Mouse (Mus musculus): Measurements from ENCODE around the gene Anks3. TPM values are rescaled to one million over a fixed set of nuclear protein-coding genes. Genes with fewer than 3 reads are reported as not detected.
A peak's percentile ranks its signal among the peaks of the same experiment; 100 is the strongest.

Gene Anks3
- polyA plus RNA-seq (2015; fragmentation: Nextera tagmentation; extraction: Ambion mirVana) = 39.6 and 42.0 TPM in 2 replicates

GRCm38 (mm10) chr16:4963797-4964709 lies at the start of gene Anks3:
Gene Anks3, minus strand, starts transcription at chr16:4964205.
- peaks cover 9% of the 10 kb centered on the region for H3K4me1 ChIP-seq (replicated peaks)
- H3K27me3 ChIP-seq (replicated peaks) = no peaks in the 10 kb centered on the region
- peak; percentile 99 for ATAC-seq
- no peaks in the 10 kb centered on the region for H3K9me3 ChIP-seq
- H3K4me2 ChIP-seq (replicated peaks) = peak within 1 kb of the TSS; percentile 89
- peak within 1 kb of the TSS; percentile 97 for H3K4me3 ChIP-seq (replicated peaks)
- no peaks in the 10 kb centered on the region for H3K36me3 ChIP-seq
- peak within 1 kb of the TSS; percentile 95 for H3K9ac ChIP-seq
- H3K27ac ChIP-seq = peak within 1 kb of the TSS; percentile 82
- WGBS = under 1% methylated on average over 76 of the region's 76 CpGs

GRCm38 (mm10) chr16:5013054-5013838 lies 49.2 kb upstream of the Anks3 start, which contains the start of gene Rogdi:
Gene Rogdi, minus strand, starts transcription at chr16:5013553.
- ATAC-seq = peak; percentile 97
- Histone ChIP-seq H3K27me3 (replicated peaks) (no peaks in the 10 kb centered on the region), H3K27ac (peak within 1 kb of the TSS; percentile 56), H3K4me2 (replicated peaks) (peak within 1 kb of the TSS; percentile 83), H3K9me3 (no peaks in the 10 kb centered on the region), H3K4me3 (replicated peaks) (peak within 1 kb of the TSS; percentile 71), H3K9ac (peak within 1 kb of the TSS; percentile 66), H3K4me1 (replicated peaks) (peaks cover 12% of the 10 kb centered on the region; the same call in 1 of the 2 replicates), H3K36me3 (peaks cover 33% of the 10 kb centered on the region)
- WGBS = under 1% methylated on average over 63 of the region's 63 CpGs

GRCm38 (mm10) chr16:5012036-5013005 lies 48.3 kb upstream of the Anks3 start:
- H3K27me3 ChIP-seq (replicated peaks) = no peaks in the 10 kb centered on the region
- ATAC-seq = no peak
- peaks cover 25% of the 10 kb centered on the region for H3K36me3 ChIP-seq
- H3K9ac ChIP-seq = peak overlapping the region; percentile 66
- peak overlapping the region; percentile 83 for H3K4me2 ChIP-seq (replicated peaks)
- H3K4me3 ChIP-seq (replicated peaks) = peak overlapping the region; percentile 71
- 44% methylated on average over 13 of the region's 13 CpGs for whole genome bisulfite sequencing
- no peaks in the 10 kb centered on the region for H3K9me3 ChIP-seq
- no peak overlapping the region for H3K27ac ChIP-seq
- H3K4me1 ChIP-seq (replicated peaks) = peaks cover 12% of the 10 kb centered on the region; the same call in 1 of the 2 replicates

GRCm38 (mm10) chr16:5011285-5011684 lies 47.3 kb upstream of the Anks3 start:
- Histone ChIP-seq H3K4me3 (replicated peaks) (no peak overlapping the region), H3K27ac (no peak overlapping the region), H3K4me1 (replicated peaks) (peaks cover 12% of the 10 kb centered on the region; the same call in 1 of the 2 replicates), H3K9ac (no peak overlapping the region), H3K9me3 (no peaks in the 10 kb centered on the region), H3K36me3 (peaks cover 17% of the 10 kb centered on the region), H3K27me3 (replicated peaks) (no peaks in the 10 kb centered on the region), H3K4me2 (replicated peaks) (no peak overlapping the region)
- 85% methylated on average over 7 of the region's 7 CpGs for WGBS
- ATAC-seq = no peak

- Histone ChIP-seq H3K36me3 (peaks cover 10% of the 10 kb centered on the region), H3K9me3 (no peaks in the 10 kb centered on the region), H3K4me2 (replicated peaks) (no peak overlapping the region), H3K4me1 (replicated peaks) (peaks cover 12% of the 10 kb centered on the region; the same call in 1 of the 2 replicates), H3K27me3 (replicated peaks) (no peaks in the 10 kb centered on the region), H3K4me3 (replicated peaks) (no peak overlapping the region), H3K9ac (no peak overlapping the region), H3K27ac (no peak overlapping the region)
- no peak for ATAC-seq
- WGBS = 85% methylated on average over 10 of the region's 10 CpGs
These were observed 46.4 kb upstream of the Anks3 start for GRCm38 (mm10) chr16:5010371-5010935.

GRCm38 (mm10) chr16:5008076-5008475 lies 44.1 kb upstream of the Anks3 start:
- H3K4me2 ChIP-seq (replicated peaks) = peak overlapping the region; percentile 56
- H3K9me3 ChIP-seq = no peaks in the 10 kb centered on the region
- peak overlapping the region; percentile 76 for H3K27ac ChIP-seq
- no peaks in the 10 kb centered on the region for H3K36me3 ChIP-seq
- 70% methylated on average over 12 of the region's 12 CpGs for WGBS
- H3K4me3 ChIP-seq (replicated peaks) = peak overlapping the region; percentile 36
- H3K9ac ChIP-seq = peak overlapping the region; percentile 50
- peaks cover 12% of the 10 kb centered on the region; the same call in 1 of the 2 replicates for H3K4me1 ChIP-seq (replicated peaks)
- no peak for ATAC-seq
- H3K27me3 ChIP-seq (replicated peaks) = no peaks in the 10 kb centered on the region

- peak overlapping the region; percentile 56 for H3K4me2 ChIP-seq (replicated peaks)
- peak overlapping the region; percentile 50 for H3K9ac ChIP-seq
- peak; percentile 53 for ATAC-seq
- H3K27ac ChIP-seq = peak overlapping the region; percentile 76
- WGBS = 33% methylated on average over 6 of the region's 6 CpGs
- H3K4me1 ChIP-seq (replicated peaks) = peaks cover 11% of the 10 kb centered on the region; the same call in 1 of the 2 replicates
- H3K36me3 ChIP-seq = no peaks in the 10 kb centered on the region
- H3K27me3 ChIP-seq (replicated peaks) = no peaks in the 10 kb centered on the region
- H3K4me3 ChIP-seq (replicated peaks) = peak overlapping the region; percentile 36
- no peaks in the 10 kb centered on the region for H3K9me3 ChIP-seq
These were observed 43.5 kb upstream of the Anks3 start for GRCm38 (mm10) chr16:5007492-5007891.

- Histone ChIP-seq H3K9ac (peak within 1 kb of the TSS; percentile 50), H3K27ac (peak within 1 kb of the TSS; percentile 76), H3K36me3 (no peaks in the 10 kb centered on the region), H3K4me2 (replicated peaks) (peak within 1 kb of the TSS; percentile 56), H3K27me3 (replicated peaks) (no peaks in the 10 kb centered on the region), H3K9me3 (no peaks in the 10 kb centered on the region), H3K4me3 (replicated peaks) (peak within 1 kb of the TSS; percentile 36), H3K4me1 (replicated peaks) (peaks cover 7% of the 10 kb centered on the region; the same call in 1 of the 2 replicates)
- peak; percentile 92 for ATAC-seq
- 25% methylated on average over 5 of the region's 5 CpGs for WGBS
These were observed 43.1 kb upstream of the Anks3 start, which contains the start of gene Smim22 for GRCm38 (mm10) chr16:5007067-5007466. Gene Smim22, plus strand, starts transcription at chr16:5007288.

- H3K4me3 ChIP-seq (replicated peaks) = no peak overlapping the region
- no peak overlapping the region for H3K27ac ChIP-seq
- no peak for ATAC-seq
These were observed 36.6 kb upstream of the Anks3 start for GRCm38 (mm10) chr16:5000611-5001010.

GRCm38 (mm10) chr16:4998984-4999383 lies 35.0 kb upstream of the Anks3 start:
- H3K4me1 ChIP-seq (replicated peaks) = peaks cover 7% of the 10 kb centered on the region
- peak; percentile 73 for ATAC-seq
- no peaks in the 10 kb centered on the region for H3K27me3 ChIP-seq (replicated peaks)
- H3K9me3 ChIP-seq = no peaks in the 10 kb centered on the region
- H3K36me3 ChIP-seq = no peaks in the 10 kb centered on the region
- 14% methylated on average over 1 of the region's 1 CpGs for WGBS
- H3K4me2 ChIP-seq (replicated peaks) = no peak overlapping the region
- no peak overlapping the region for H3K9ac ChIP-seq
- H3K4me3 ChIP-seq (replicated peaks) = no peak overlapping the region
- no peak overlapping the region for H3K27ac ChIP-seq

More at GRCm38 (mm10) chr16:5000611-5001010, 36.6 kb upstream of the Anks3 start:
- Histone ChIP-seq H3K9ac (no peak overlapping the region), H3K4me2 (replicated peaks) (no peak overlapping the region), H3K36me3 (no peaks in the 10 kb centered on the region), H3K9me3 (no peaks in the 10 kb centered on the region), H3K27me3 (replicated peaks) (no peaks in the 10 kb centered on the region), H3K4me1 (replicated peaks) (peaks cover 7% of the 10 kb centered on the region)
- WGBS = 69% methylated on average over 3 of the region's 3 CpGs

GRCm38 (mm10) chr16:4997553-4997952 lies 33.5 kb upstream of the Anks3 start, which contains the start of gene Sept12:
Gene Sept12, minus strand, starts transcription at chr16:4997852.
- H3K27me3 ChIP-seq (replicated peaks) = no peaks in the 10 kb centered on the region
- ATAC-seq = peak; percentile 49; the same call in 1 of the 2 replicates
- H3K4me3 ChIP-seq (replicated peaks) = no peak within 1 kb of the TSS
- H3K27ac ChIP-seq = no peak within 1 kb of the TSS
- H3K36me3 ChIP-seq = no peaks in the 10 kb centered on the region
- peaks cover 7% of the 10 kb centered on the region for H3K4me1 ChIP-seq (replicated peaks)
- H3K9ac ChIP-seq = no peak within 1 kb of the TSS
- no peaks in the 10 kb centered on the region for H3K9me3 ChIP-seq
- H3K4me2 ChIP-seq (replicated peaks) = no peak within 1 kb of the TSS
- 27% methylated on average over 3 of the region's 3 CpGs for WGBS

Measured in intestine, embryonic 15.5 days (tissue).